Mouse (Mus musculus): Measurements from ENCODE around the gene Bcar1.

The Bcar1 gene

GRCm38 (mm10) chr8:111743792-111744696, at the start of gene Bcar1:
Gene Bcar1, minus strand, starts transcription at chr8:111743809.
- peak in 1 of 2 experiments; percentile 59 for DNase-seq (ENCODE audit: low spot score in 2 of 2)

GRCm38 (mm10) chr8:111789639-111790038, 46.0 kb upstream of the Bcar1 start:
- DNase-seq (ENCODE audit: low spot score in 2 of 2) = no peak

- DNase-seq (ENCODE audit: low spot score in 2 of 2) = no peak
These were observed 45.6 kb upstream of the Bcar1 start for GRCm38 (mm10) chr8:111789200-111789599.

GRCm38 (mm10) chr8:111788497-111788896, 44.9 kb upstream of the Bcar1 start:
- no peak for DNase-seq (ENCODE audit: low spot score in 2 of 2)

GRCm38 (mm10) chr8:111788085-111788484, 44.5 kb upstream of the Bcar1 start:
- DNase-seq (ENCODE audit: low spot score in 2 of 2) = no peak

GRCm38 (mm10) chr8:111787683-111788082, 44.1 kb upstream of the Bcar1 start:
- DNase-seq (ENCODE audit: low spot score in 2 of 2) = no peak

GRCm38 (mm10) chr8:111786701-111787588, 43.3 kb upstream of the Bcar1 start:
- no peak for DNase-seq (ENCODE audit: low spot score in 2 of 2)

- DNase-seq (ENCODE audit: low spot score in 2 of 2) = no peak
These were observed 42.5 kb upstream of the Bcar1 start for GRCm38 (mm10) chr8:111786116-111786515.

- no peak for DNase-seq (ENCODE audit: low spot score in 2 of 2)
These were observed 39.2 kb upstream of the Bcar1 start for GRCm38 (mm10) chr8:111782671-111783394.

- DNase-seq (ENCODE audit: low spot score in 2 of 2) = no peak
These were observed 38.6 kb upstream of the Bcar1 start for GRCm38 (mm10) chr8:111782161-111782560.

GRCm38 (mm10) chr8:111780697-111781424, 37.3 kb upstream of the Bcar1 start:
- DNase-seq (ENCODE audit: low spot score in 2 of 2) = no peak

GRCm38 (mm10) chr8:111779690-111780089, 36.1 kb upstream of the Bcar1 start:
- no peak for DNase-seq (ENCODE audit: low spot score in 2 of 2)

- no peak for DNase-seq (ENCODE audit: low spot score in 2 of 2)
These were observed 35.2 kb upstream of the Bcar1 start for GRCm38 (mm10) chr8:111778801-111779200.

- DNase-seq (ENCODE audit: low spot score in 2 of 2) = no peak
These were observed 32.9 kb upstream of the Bcar1 start for GRCm38 (mm10) chr8:111776492-111776891.

- no peak for DNase-seq (ENCODE audit: low spot score in 2 of 2)
These were observed 32.2 kb upstream of the Bcar1 start for GRCm38 (mm10) chr8:111775766-111776165.

GRCm38 (mm10) chr8:111773476-111773875, 29.9 kb upstream of the Bcar1 start:
- DNase-seq (ENCODE audit: low spot score in 2 of 2) = no peak

- no peak for DNase-seq (ENCODE audit: low spot score in 2 of 2)
These were observed 29.4 kb upstream of the Bcar1 start for GRCm38 (mm10) chr8:111773057-111773456.

GRCm38 (mm10) chr8:111772083-111772482, 28.5 kb upstream of the Bcar1 start:
- no peak for DNase-seq (ENCODE audit: low spot score in 2 of 2)

- no peak for DNase-seq (ENCODE audit: low spot score in 2 of 2)
These were observed 28.0 kb upstream of the Bcar1 start for GRCm38 (mm10) chr8:111771625-111772020.

GRCm38 (mm10) chr8:111770958-111771624, 27.5 kb upstream of the Bcar1 start:
- no peak for DNase-seq (ENCODE audit: low spot score in 2 of 2)

Measured in left cerebral cortex, adult 9 months (tissue).